Mouse (Mus musculus): ENCODE measurements around the gene Grwd1.
A peak's percentile ranks its signal among the peaks of the same experiment; 100 is the strongest.

DNA sequence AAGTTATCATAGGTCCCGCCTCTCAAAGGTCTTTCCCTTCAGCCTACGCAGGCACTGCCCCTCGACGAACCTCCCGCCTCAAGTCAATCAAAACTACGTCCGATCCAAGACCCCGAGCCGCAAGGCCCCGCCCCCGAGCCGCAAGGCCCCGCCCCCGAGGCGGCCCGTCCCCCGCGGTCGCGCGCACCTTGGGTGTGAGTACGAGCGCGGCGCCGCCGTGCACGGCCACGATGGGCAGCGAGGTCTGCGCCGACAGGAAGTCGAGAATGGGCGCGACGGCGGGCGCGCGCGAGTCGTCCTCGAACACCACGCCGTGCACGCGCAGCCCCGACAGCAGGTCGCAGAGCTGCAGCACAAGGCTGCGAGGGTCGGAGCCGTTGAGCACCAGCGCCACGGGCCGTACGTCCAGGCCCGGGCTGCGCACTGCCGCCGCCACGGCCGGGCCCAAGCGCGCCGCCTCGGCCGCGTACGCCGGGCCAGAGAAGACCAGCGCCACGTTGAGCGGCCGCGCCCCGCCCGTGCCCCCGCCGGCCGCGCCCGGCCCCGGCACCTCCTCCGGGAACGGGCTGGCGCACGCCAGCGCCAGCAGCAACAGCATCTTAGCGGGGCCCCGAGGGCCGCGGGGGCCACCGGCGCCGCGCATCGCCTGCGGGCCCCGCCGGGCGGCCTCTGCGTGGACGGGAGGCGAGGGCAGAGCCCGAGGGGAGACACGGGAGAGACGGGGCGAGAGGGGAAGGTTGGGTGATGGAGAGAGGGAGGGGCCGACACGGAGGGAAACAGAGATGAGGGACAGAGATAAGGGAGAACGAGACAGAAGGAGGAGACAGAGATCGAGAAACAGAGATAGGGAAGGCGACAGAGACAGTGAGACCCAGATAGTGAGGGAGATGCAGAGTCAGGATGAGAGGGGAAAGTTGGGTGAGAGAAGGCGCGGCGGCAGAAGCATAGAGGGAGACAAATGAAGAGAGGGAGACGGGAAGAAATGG, 35.5 kb upstream of the Grwd1 start:
- TF ChIP-seq POLR2A (IDR thresholded peaks at IDR 0.05; ENCODE audit: low read depth, low read length) = peak; percentile 29
- TF ChIP-seq CTCF (IDR thresholded peaks at IDR 0.05; ENCODE audit: extremely low read depth, insufficient read depth, insufficient read length, insufficient replicate concordance) = no peak
